ENCODE assay signal across 27 mouse cellular contexts in genomic region chr8:31755737-31756136, GRCm38 (mm10).
DNase-seq lines count a peak whose midpoint lies in the region; ATAC-seq and TF ChIP-seq lines count a peak whose summit lies in the region.
"Had no signal": no experiment of that assay in that cellular context is flagged by ENCODE, and none has a peak within 500 bp of the region (broad histone marks: within the 10 kb centered on the region; RNA-seq: fewer than 3 reads in every experiment).

No protein-coding gene starts in this region.

- no peak for TF ChIP-seq CTCF in embryonic fibroblast, embryonic 13.5 days (IDR thresholded peaks at IDR 0.05; ENCODE audit: borderline replicate concordance, insufficient read depth, low read length)
- no peak for TF ChIP-seq CTCF in stomach, postnatal 0 days (IDR thresholded peaks at IDR 0.05; ENCODE audit: low read depth)

- H3K4me3 ChIP-seq in embryonic fibroblast, embryonic 13.5 days (ENCODE audit: insufficient read depth, low read length) = no peak overlapping the region
- H3K4me3 ChIP-seq in stomach, postnatal 0 days (ENCODE audit: low read depth, low read length) = no peak overlapping the region
- H3K4me3 ChIP-seq: embryonic facial prominence, embryonic 10.5 days; embryonic facial prominence, embryonic 13.5 days; forebrain, embryonic 10.5 days; gastrocnemius, adult 2 months; hindbrain, embryonic 12.5 days; hindbrain, embryonic 15.5 days had no signal

- 37% methylated on average over 3 of the region's 3 CpGs for WGBS in stomach, postnatal 0 days

- no peak overlapping the region for H3K4me2 ChIP-seq in stomach, postnatal 0 days (replicated peaks; ENCODE audit: low read depth)
- H3K4me2 ChIP-seq: embryonic facial prominence, embryonic 13.5 days; heart, embryonic 11.5 days; hindbrain, embryonic 12.5 days; hindbrain, embryonic 15.5 days had no signal

- no peaks in the 10 kb centered on the region for H3K36me3 ChIP-seq in stomach, postnatal 0 days (ENCODE audit: control insufficient read depth, insufficient read depth, low read length)
- H3K36me3 ChIP-seq: embryonic facial prominence, embryonic 10.5 days; embryonic facial prominence, embryonic 13.5 days; forebrain, embryonic 10.5 days; hindbrain, embryonic 12.5 days; hindbrain, embryonic 15.5 days had no signal

- no peak overlapping the region for H3K9ac ChIP-seq in stomach, postnatal 0 days (ENCODE audit: low read length)
- H3K9ac ChIP-seq: embryonic facial prominence, embryonic 13.5 days; forebrain, postnatal 0 days; hindbrain, embryonic 12.5 days; hindbrain, embryonic 15.5 days had no signal

- peaks cover 4% of the 10 kb centered on the region for H3K4me1 ChIP-seq in embryonic fibroblast, embryonic 13.5 days (ENCODE audit: control insufficient read depth, insufficient read depth, low read length)
- no peaks in the 10 kb centered on the region for H3K4me1 ChIP-seq in stomach, postnatal 0 days (replicated peaks; ENCODE audit: control insufficient read depth, insufficient read depth)
- H3K4me1 ChIP-seq: embryonic facial prominence, embryonic 10.5 days; embryonic facial prominence, embryonic 13.5 days; hindbrain, embryonic 12.5 days had no signal

- TF ChIP-seq POLR2A in embryonic fibroblast, embryonic 13.5 days (IDR thresholded peaks at IDR 0.05; ENCODE audit: low read depth, low read length) = no peak

- peak overlapping the region; percentile 16; the same call in 1 of the 2 replicates for H3K27ac ChIP-seq in embryonic fibroblast, embryonic 13.5 days (ENCODE audit: insufficient read depth, low read length)
- no peak overlapping the region for H3K27ac ChIP-seq in stomach, postnatal 0 days (replicated peaks)
- H3K27ac ChIP-seq: embryonic facial prominence, embryonic 10.5 days; embryonic facial prominence, embryonic 13.5 days; forebrain, embryonic 10.5 days; gastrocnemius, adult 2 months; hindbrain, embryonic 12.5 days; hindbrain, embryonic 15.5 days had no signal

- no peaks in the 10 kb centered on the region for H3K27me3 ChIP-seq in stomach, postnatal 0 days (ENCODE audit: control insufficient read depth, insufficient read depth, low read length)
- H3K27me3 ChIP-seq: embryonic facial prominence, embryonic 13.5 days; hindbrain, embryonic 12.5 days; hindbrain, embryonic 15.5 days had no signal

- intact Hi-C loops in left cerebral cortex, postnatal 10 days (cut with DNase I) = no loop called here

- no peaks in the 10 kb centered on the region for H3K9me3 ChIP-seq in stomach, postnatal 0 days (ENCODE audit: control insufficient read depth, low read length)
- H3K9me3 ChIP-seq: embryonic facial prominence, embryonic 10.5 days; embryonic facial prominence, embryonic 13.5 days; forebrain, embryonic 10.5 days; hindbrain, embryonic 12.5 days; hindbrain, embryonic 15.5 days had no signal

- no peak for ATAC-seq in stomach, postnatal 0 days (ENCODE audit: low FRiP score, low TSS enrichment)
- ATAC-seq: CD4-positive, CD25-positive, alpha-beta regulatory T cell, adult 4 months; forebrain, embryonic 14.5 days; forebrain, postnatal 0 days had no signal

- DNase-seq in 3T3-L1 (ENCODE audit: low read depth, low spot score) (peak; percentile 99), 416B (ENCODE audit: low read depth) (peak; percentile 30)
- peak; percentile 8 for DNase-seq in Muller cell, postnatal 12 days (ENCODE audit: inconsistent ontology term)
- DNase-seq in left cerebral cortex, postnatal 10 days (ENCODE audit: extremely low spot score in 1 of 2, low spot score in 2 of 2) = no peak
- no peak for DNase-seq in stomach, postnatal 0 days (ENCODE audit: low spot score)
- DNase-seq in layer of hippocampus, adult 9-10 months (ENCODE audit: low spot score) = no peak
- DNase-seq: adrenal gland, adult 2 months; adrenal gland, postnatal 14 days; B cell, adult 2 months; cerebellum, adult 11-12 months; cerebellum, adult 8-10 months; cerebellum, postnatal 10 days; cerebellum, postnatal 36 days; embryo, embryonic 11 days; forebrain, postnatal 0 days; gastrocnemius, adult 2 months; gastrocnemius, postnatal 14 days; heart, adult 11 months had no signal

- no peak for TF ChIP-seq EP300 in stomach, postnatal 0 days (optimal IDR thresholded peaks at IDR 0.05)

Comparison
In these comparisons a context has a peak if more than half of its experiments do, and no peak if none do; other contexts are left out.
1. DNase-seq: peak in 3T3-L1 (single experiment), 416B (single experiment) and Muller cell, postnatal 12 days (single experiment); none in left cerebral cortex, postnatal 10 days (0 of 2), stomach, postnatal 0 days (single experiment) and layer of hippocampus, adult 9-10 months (single experiment).